Mouse (Mus musculus) ES-Bruce4 (cell line): Measurements from ENCODE around the gene Pdgfc. TPM values are rescaled to one million over a fixed set of nuclear protein-coding genes. Genes with fewer than 3 reads are reported as not detected.

ENCODE experiments used
- H3K27ac ChIP-seq: 2 replicates; pipeline ENCODE4 v1.5.1; 2012; ENCODE audit warnings: low read length, inconsistent platforms; ENCODE audit not compliant: insufficient read depth
- H3K27me3 ChIP-seq: 2 replicates; pipeline ENCODE4 v1.6.1; 2012; ENCODE audit warnings: mild to moderate bottlenecking, low read length, inconsistent platforms; ENCODE audit not compliant: control insufficient read depth, poor library complexity, insufficient read depth, severe bottlenecking
- H3K36me3 ChIP-seq: 2 replicates; pipeline ENCODE4 v1.6.1; 2012; ENCODE audit warnings: inconsistent platforms, mild to moderate bottlenecking, low read length, moderate library complexity; ENCODE audit not compliant: control insufficient read depth, poor library complexity, insufficient read depth, severe bottlenecking
- H3K4me1 ChIP-seq: one replicate; pipeline ENCODE4 v1.8.1; 2011; ENCODE audit warnings: low read length; ENCODE audit not compliant: control insufficient read depth, insufficient read depth
- H3K4me3 ChIP-seq: 2 replicates; pipeline ENCODE4 v1.5.1; 2011; ENCODE audit warnings: low read depth, mild to moderate bottlenecking, low read length
- H3K9ac ChIP-seq: 2 replicates; pipeline ENCODE4 v1.6.1; 2012; ENCODE audit warnings: low read depth, mild to moderate bottlenecking, inconsistent platforms; ENCODE audit not compliant: poor library complexity, severe bottlenecking
- H3K9me3 ChIP-seq: replicated peaks from 2 replicates; pipeline ENCODE4 v1.6.1; 2012; ENCODE audit warnings: mild to moderate bottlenecking, low read length, inconsistent platforms; ENCODE audit not compliant: control insufficient read depth, poor library complexity, insufficient read depth, severe bottlenecking
- CTCF ChIP-seq: IDR thresholded peaks from one replicate; pipeline ENCODE4 v1.8.1; 2011; ENCODE audit warnings: low read depth, low read length
- EP300 ChIP-seq: IDR thresholded peaks from 2 replicates; pipeline ENCODE4 v1.6.1; 2011; ENCODE audit warnings: low read depth, low read length; ENCODE audit not compliant: insufficient read depth
- POLR2A ChIP-seq: IDR thresholded peaks from one replicate; pipeline ENCODE4 v1.8.1; 2011; ENCODE audit warnings: low read length; ENCODE audit not compliant: insufficient read depth
- polyA plus RNA-seq: library from polyadenylated mRNA; stranded (reverse); fragments of >200 nt; gene quantifications from 2 replicates; pipeline ENCODE4 v1.2.4, GENCODE M21; 2011; ENCODE audit warnings: low read depth; ENCODE audit not compliant: missing spikeins, insufficient read depth, insufficient read length

Pdgfc gene
- polyA plus RNA-seq, 1 experiment = 5.5 TPM

DNA sequence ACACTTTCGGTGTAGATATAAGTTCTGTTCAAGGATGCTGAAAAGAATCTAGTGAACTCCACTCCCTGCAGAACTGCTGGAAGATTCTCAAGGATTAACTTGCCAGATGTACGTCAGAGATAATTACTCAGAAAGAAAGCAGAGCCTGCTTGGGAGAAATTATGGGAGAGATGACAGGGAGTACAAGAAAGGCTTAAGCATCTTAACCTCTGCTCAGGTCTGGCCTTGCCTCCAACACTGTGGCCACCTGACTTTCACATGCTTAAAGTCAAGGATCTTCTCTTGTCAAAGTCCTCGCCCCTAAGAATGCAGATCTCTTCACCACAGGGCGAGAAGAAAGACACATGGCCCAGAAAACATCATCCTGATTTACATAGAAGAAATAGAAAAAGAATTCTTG, 185.5 kb downstream of the Pdgfc start:
- Histone ChIP-seq H3K36me3 (no peaks in the 10 kb centered on the region), H3K27me3 (no peaks in the 10 kb centered on the region), H3K27ac (no peak overlapping the region), H3K4me3 (no peak overlapping the region), H3K9ac (no peak overlapping the region), H3K9me3 (no peaks in the 10 kb centered on the region), H3K4me1 (no peaks in the 10 kb centered on the region)
- TF ChIP-seq POLR2A = no peak
- TF ChIP-seq CTCF = no peak
- TF ChIP-seq EP300 = no peak

DNA sequence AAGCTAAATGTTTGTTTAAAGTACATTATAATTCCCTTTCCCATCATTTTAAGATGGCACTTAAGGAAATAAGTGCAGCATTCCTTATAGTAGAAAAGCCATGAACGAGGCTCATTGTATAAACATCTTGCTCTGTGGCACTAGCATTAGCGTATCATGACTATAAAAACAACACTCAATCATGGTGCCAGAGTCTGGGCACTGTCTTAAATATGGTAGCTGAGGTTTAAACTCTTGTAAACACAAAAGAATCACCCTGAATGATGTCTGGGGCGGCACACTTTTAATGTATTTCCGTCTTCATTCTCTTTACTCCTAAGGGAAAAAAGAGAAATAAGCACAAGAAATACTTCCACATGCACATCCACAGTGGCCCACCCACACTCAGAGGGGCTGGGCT, 192.1 kb downstream of the Pdgfc start:
- no peak overlapping the region for H3K9ac ChIP-seq
- no peaks in the 10 kb centered on the region for H3K4me1 ChIP-seq
- no peak overlapping the region for H3K4me3 ChIP-seq
- no peaks in the 10 kb centered on the region for H3K36me3 ChIP-seq
- TF ChIP-seq CTCF (no peak), POLR2A (no peak), EP300 (no peak)
- no peak overlapping the region for H3K27ac ChIP-seq
- H3K9me3 ChIP-seq = no peaks in the 10 kb centered on the region
- H3K27me3 ChIP-seq = no peaks in the 10 kb centered on the region

DNA sequence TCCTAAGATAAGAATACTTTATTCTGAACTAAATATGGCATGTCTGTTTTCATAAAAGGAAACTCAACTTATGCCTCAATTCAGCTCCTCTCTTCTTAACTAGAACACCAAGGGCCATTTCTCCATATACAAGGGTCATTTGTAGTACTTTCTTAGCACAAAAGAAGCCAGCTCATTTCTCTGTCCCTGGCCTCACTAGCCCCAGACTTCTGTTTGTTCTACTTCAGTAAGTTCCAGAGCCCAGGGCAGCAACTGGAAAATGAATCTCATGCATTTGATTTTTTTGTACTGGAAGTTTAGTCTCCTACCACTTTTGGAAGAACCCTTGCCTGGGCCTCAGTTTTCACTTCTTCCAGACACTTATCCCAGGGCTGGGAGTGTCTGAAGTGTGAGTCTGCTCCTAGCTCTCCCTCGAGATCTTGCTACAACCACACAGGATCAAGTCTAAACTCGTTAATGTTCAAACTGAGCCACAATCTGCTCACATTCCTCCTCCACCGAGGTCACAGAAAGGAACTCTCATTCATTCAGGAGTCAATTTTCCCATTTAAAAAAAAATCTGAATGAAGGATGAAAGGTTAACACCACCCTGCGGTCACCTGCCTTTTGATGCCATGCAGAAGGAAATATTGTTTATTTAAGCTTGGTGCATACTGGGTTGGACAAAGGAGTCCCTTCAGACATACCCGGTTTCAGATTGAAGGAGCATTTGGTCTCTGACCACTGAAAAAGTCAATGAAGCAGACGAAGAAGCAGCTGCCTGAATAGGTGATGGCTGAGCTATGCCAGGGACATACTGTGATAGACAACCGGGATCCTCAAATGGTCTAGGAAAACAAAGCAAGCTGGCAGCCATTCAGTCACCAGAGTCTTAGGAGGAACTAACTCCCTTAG, 206.7 kb downstream of the Pdgfc start:
- TF ChIP-seq CTCF (no peak), EP300 (no peak), POLR2A (no peak)
- Histone ChIP-seq H3K9ac (no peak overlapping the region), H3K4me1 (no peaks in the 10 kb centered on the region), H3K4me3 (no peak overlapping the region), H3K36me3 (no peaks in the 10 kb centered on the region), H3K27ac (no peak overlapping the region), H3K27me3 (no peaks in the 10 kb centered on the region), H3K9me3 (no peaks in the 10 kb centered on the region)

DNA sequence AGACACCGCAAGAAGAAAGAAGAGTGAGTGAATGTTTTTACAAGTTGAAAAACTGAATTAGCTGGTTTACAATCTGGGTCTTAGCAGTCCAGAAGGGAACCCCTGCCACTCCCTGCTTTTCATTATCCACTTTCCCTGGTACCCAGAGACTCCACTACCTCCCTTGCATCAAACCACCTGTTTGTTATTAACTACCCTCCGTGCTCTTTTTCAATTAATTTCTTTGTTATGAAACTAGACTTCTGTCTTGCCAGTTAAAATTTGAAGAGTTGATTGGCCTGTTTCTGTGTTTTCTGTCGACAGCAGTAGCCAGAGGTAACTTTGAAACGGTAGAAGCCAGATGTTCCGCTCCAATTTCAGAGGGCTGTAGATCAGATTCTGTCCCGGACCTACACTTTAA, 207.4 kb downstream of the Pdgfc start:
- H3K27ac ChIP-seq = no peak overlapping the region
- no peak for TF ChIP-seq CTCF
- no peak for TF ChIP-seq POLR2A
- TF ChIP-seq EP300 = no peak
- H3K9ac ChIP-seq = no peak overlapping the region

DNA sequence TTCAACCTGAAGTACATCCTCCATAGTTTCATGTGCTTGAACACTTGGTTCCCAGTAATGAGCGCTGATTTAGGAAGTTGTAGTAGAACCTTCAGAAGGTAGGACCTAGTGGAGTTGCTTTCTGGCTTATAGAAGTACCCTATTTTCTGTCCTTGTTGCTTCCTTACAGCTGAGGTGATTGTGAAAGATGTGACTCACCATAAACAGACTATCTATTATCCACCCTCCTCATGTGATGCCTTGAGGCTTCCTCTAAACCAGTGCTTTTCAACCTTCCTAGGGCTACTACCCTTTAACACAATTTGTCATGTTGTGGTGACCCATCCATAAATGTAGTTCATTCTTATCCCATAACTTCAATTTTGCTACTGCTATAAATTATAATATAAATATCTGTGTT, 226.6 kb downstream of the Pdgfc start:
- Histone ChIP-seq H3K4me1 (no peaks in the 10 kb centered on the region), H3K4me3 (no peak overlapping the region), H3K36me3 (no peaks in the 10 kb centered on the region), H3K9ac (no peak overlapping the region), H3K27ac (no peak overlapping the region), H3K27me3 (no peaks in the 10 kb centered on the region), H3K9me3 (no peaks in the 10 kb centered on the region)
- no peak for TF ChIP-seq CTCF
- no peak for TF ChIP-seq EP300
- TF ChIP-seq POLR2A = no peak

More for the DNA sequence above, 207.4 kb downstream of the Pdgfc start:
- Histone ChIP-seq H3K4me1 (no peaks in the 10 kb centered on the region), H3K27me3 (no peaks in the 10 kb centered on the region), H3K36me3 (no peaks in the 10 kb centered on the region), H3K9me3 (no peaks in the 10 kb centered on the region), H3K4me3 (no peak overlapping the region)

Other genes with a start within 250 kb of the Pdgfc start
- gene Gria2, start 233.6 kb upstream of the Pdgfc start, polyA plus RNA-seq = 0.21 TPM in 1 of 2 replicates, not detected in the other
- gene Glrb, start 122.8 kb upstream of the Pdgfc start, polyA plus RNA-seq = 1.2 and 2.0 TPM in 2 replicates